Mouse (Mus musculus): ENCODE results near the gene Nav2.

The Nav2 gene

GRCm38 (mm10) chr7:49633375-49633956 lies 725.0 kb downstream of the Nav2 start:
- in situ Hi-C loops (cut with MboI; ENCODE audit: low sequenced_read_pairs): no loop called here

GRCm38 (mm10) chr7:49634291-49635073 lies 726.0 kb downstream of the Nav2 start:
- in situ Hi-C loops (cut with MboI; ENCODE audit: low sequenced_read_pairs): no loop called here

- in situ Hi-C loops (cut with MboI; ENCODE audit: low sequenced_read_pairs): no loop called here
Observed at GRCm38 (mm10) chr7:49635074-49635621, 726.6 kb downstream of the Nav2 start.

- in situ Hi-C loops (cut with MboI; ENCODE audit: low sequenced_read_pairs): no loop called here
Observed at GRCm38 (mm10) chr7:49635971-49636370, 727.5 kb downstream of the Nav2 start.

GRCm38 (mm10) chr7:49636491-49637115 lies 728.1 kb downstream of the Nav2 start, which contains the start of gene Dbx1:
Dbx1 (minus strand) TSS chr7:49636849.
- in situ Hi-C loops (cut with MboI; ENCODE audit: low sequenced_read_pairs): no loop called here

GRCm38 (mm10) chr7:49637281-49637680 lies 728.8 kb downstream of the Nav2 start:
- in situ Hi-C loops (cut with MboI; ENCODE audit: low sequenced_read_pairs): no loop called here

GRCm38 (mm10) chr7:49637851-49638663 lies 729.5 kb downstream of the Nav2 start:
- in situ Hi-C loops (cut with MboI; ENCODE audit: low sequenced_read_pairs): no loop called here

- in situ Hi-C loops (cut with MboI; ENCODE audit: low sequenced_read_pairs): no loop called here
Observed at GRCm38 (mm10) chr7:49638941-49639776, 730.6 kb downstream of the Nav2 start.

GRCm38 (mm10) chr7:49639864-49640708 lies 731.6 kb downstream of the Nav2 start:
- in situ Hi-C loops (cut with MboI; ENCODE audit: low sequenced_read_pairs): no loop called here

- in situ Hi-C loops (cut with MboI; ENCODE audit: low sequenced_read_pairs): no loop called here
Observed at GRCm38 (mm10) chr7:49640709-49641305, 732.3 kb downstream of the Nav2 start.

Measured in CH12F3 (cell line).